Mouse (Mus musculus): Measurements from ENCODE around the gene Cacna2d4. TPM values are rescaled to one million over a fixed set of nuclear protein-coding genes. Genes with fewer than 3 reads are reported as not detected.

Cacna2d4 gene
- not detected in 2 replicates for polyA plus RNA-seq (2016; fragmentation: Nextera tagmentation; extraction: Ambion mirVana)

DNA sequence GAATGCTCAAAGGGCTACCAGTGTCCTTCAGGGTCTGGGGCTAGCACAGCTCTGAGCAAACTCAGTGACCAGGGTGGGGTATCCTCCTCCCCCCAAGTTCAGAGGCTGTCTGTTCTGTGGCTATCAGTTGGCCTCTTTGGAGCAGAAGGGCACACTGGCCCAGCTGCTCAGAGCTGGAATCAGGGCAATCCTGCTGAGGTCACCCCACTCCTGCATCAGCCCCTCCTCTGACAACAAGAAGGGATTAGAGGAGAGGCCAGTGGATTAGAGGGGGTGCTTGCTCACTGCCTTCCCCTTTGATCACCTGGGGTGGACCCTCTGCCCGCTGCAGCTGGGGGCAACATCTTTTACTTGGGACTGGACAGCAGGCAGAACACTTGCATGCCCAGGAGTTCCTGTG, at the start of gene Cacna2d4:
Cacna2d4 (plus strand) TSS at position 286 of the 400 bp plus-strand sequence.
- peak; percentile 58 for DNase-seq (ENCODE audit: low spot score)
- no peaks in the 10 kb centered on the region for H3K9me3 ChIP-seq
- H3K4me3 ChIP-seq: no peak within 1 kb of the TSS
- peaks cover 6% of the 10 kb centered on the region; the same call in 1 of the 2 replicates for H3K27me3 ChIP-seq (ENCODE audit: insufficient read depth, poor library complexity, severe bottlenecking)
- H3K36me3 ChIP-seq: no peaks in the 10 kb centered on the region
- WGBS: 35% methylated on average over 1 of the region's 1 CpGs
- peaks cover 17% of the 10 kb centered on the region; the same call in 1 of the 2 replicates for H3K4me1 ChIP-seq
- H3K27ac ChIP-seq: no peak within 1 kb of the TSS

DNA sequence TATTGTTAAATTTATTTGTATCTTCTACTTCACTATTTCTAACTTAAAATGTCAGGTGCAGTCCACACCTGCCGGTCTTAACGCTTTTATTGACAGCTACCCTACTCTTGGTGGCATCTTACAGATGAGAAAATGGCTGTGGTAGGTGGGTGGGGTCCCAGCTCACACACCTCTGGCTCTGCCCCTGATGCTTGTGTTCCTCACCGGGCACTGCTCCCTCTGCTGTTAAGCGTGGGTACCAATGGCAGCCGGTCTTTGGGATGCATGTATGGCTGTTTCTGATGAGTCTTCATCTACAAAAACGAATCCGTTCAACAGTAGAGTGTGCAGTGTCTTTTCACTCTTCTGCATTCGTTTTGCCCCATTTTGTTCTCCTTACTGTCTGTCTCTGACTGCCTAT, 49.7 kb upstream of the Cacna2d4 start:
- H3K27ac ChIP-seq: no peak overlapping the region
- H3K4me3 ChIP-seq: no peak overlapping the region
- no peak for DNase-seq (ENCODE audit: low spot score)
- no peaks in the 10 kb centered on the region for H3K27me3 ChIP-seq (ENCODE audit: insufficient read depth, poor library complexity, severe bottlenecking)
- H3K4me1 ChIP-seq: peaks cover 66% of the 10 kb centered on the region
- H3K9me3 ChIP-seq: no peaks in the 10 kb centered on the region
- 65% methylated on average over 8 of the region's 8 CpGs for WGBS
- peaks cover 29% of the 10 kb centered on the region for H3K36me3 ChIP-seq

DNA sequence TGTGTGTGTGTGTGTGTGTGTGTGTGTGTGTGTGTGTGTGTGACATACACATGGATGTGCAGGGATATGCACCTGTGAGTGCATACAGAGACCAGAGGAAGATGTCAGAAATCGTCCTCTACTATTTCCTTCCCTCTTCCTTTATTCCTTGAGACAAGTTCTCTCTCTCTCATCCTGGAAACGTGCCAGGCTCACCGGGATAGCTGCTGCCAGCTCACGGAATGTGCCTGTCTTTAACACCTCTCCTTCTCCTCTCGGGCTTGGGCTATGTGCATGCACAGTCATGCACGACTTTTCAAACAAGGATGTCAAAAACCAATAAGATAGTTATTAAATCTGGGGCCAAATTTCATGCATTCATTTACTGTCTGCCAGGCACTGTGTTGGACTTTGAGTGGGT, 48.7 kb upstream of the Cacna2d4 start:
- Histone ChIP-seq H3K9me3 (no peaks in the 10 kb centered on the region), H3K36me3 (peaks cover 39% of the 10 kb centered on the region), H3K4me3 (no peak overlapping the region), H3K27ac (no peak overlapping the region), H3K4me1 (peaks cover 63% of the 10 kb centered on the region), H3K27me3 (ENCODE audit: insufficient read depth, poor library complexity, severe bottlenecking) (no peaks in the 10 kb centered on the region)
- WGBS: 69% methylated on average over 6 of the region's 6 CpGs
- no peak for DNase-seq (ENCODE audit: low spot score)

DNA sequence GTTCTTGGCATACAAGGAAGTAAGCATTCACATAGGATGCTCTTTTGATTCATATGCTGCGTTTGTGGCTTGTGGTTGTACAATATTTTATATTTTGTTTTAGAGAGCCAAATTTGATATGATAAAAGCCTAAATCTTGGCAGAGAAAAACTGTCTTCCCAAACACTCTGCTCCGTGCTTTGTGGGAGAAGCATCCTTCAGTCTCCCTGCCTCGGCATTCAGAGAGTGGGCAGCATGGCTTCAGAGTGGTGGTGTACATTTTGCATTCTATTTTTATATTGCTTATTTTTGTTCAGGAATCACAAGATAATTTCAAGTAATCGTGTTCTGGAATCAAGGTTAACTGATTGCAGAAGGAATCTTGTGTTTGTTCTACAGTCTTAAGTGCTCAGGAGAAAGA, 44.8 kb upstream of the Cacna2d4 start:
- H3K27ac ChIP-seq: no peak overlapping the region

DNA sequence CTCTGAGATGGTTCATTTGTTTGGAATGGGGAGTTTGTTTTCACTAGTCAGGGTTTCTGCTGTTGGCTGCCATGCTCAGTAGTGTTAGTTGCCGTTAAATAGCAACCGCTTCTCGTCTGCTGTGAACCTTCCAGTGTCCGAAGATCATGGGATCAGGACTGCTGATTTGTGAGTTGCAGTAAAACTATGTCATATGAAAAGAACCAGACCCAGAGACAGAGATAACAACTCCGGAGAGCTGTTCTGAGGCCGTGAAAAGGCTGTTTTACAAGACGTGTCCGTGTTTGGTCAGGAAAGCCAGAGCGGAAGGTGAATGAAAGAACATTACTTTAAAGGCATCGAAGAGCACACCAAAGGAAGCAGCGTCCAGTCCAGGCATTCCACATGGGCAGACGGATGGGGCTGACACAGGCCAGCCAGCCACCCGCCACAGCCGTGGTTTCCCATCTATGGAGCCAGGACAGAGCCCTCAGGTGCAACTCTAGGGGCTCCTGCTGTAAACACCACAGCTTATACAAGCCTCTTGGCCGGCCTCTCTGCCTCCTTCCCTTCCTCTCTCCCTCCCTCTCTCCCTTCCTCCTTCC, 42.7 kb upstream of the Cacna2d4 start:
- Histone ChIP-seq H3K27me3 (ENCODE audit: insufficient read depth, poor library complexity, severe bottlenecking) (no peaks in the 10 kb centered on the region), H3K9me3 (no peaks in the 10 kb centered on the region), H3K4me1 (peaks cover 56% of the 10 kb centered on the region), H3K27ac (peak overlapping the region; percentile 88), H3K4me3 (peak overlapping the region; percentile 62), H3K36me3 (peaks cover 26% of the 10 kb centered on the region)
- no peak for DNase-seq (ENCODE audit: low spot score)
- WGBS: 20% methylated on average over 15 of the region's 15 CpGs

More for the DNA sequence above, 44.8 kb upstream of the Cacna2d4 start:
- DNase-seq (ENCODE audit: low spot score): no peak
- Histone ChIP-seq H3K27me3 (ENCODE audit: insufficient read depth, poor library complexity, severe bottlenecking) (no peaks in the 10 kb centered on the region), H3K9me3 (no peaks in the 10 kb centered on the region), H3K4me1 (peaks cover 51% of the 10 kb centered on the region), H3K4me3 (no peak overlapping the region), H3K36me3 (peaks cover 32% of the 10 kb centered on the region)
- WGBS: 85% methylated on average over 4 of the region's 4 CpGs

DNA sequence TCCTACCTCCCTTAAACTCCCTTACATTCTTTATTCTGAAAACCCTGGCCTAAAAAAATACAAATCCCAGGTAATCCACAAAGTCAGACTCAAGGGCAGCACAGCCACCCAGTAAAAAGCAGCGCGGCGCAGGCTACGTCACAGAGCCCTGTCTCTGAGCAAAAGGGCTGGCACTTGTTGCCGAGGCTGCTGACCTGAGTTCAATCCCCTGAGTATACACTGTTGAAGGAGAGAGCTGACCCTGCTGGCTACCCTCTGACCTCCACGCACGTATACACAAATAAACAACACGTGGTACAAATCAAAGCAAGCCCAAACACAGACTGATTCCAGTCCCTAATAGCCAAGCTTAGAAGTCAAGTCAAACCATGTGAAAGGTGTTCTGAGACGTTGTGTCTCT, 42.2 kb upstream of the Cacna2d4 start:
- peak overlapping the region; percentile 88 for H3K27ac ChIP-seq
- peak overlapping the region; percentile 62 for H3K4me3 ChIP-seq
- H3K9me3 ChIP-seq: no peaks in the 10 kb centered on the region
- 47% methylated on average over 9 of the region's 9 CpGs for WGBS
- peaks cover 25% of the 10 kb centered on the region for H3K36me3 ChIP-seq
- H3K4me1 ChIP-seq: peaks cover 59% of the 10 kb centered on the region
- no peaks in the 10 kb centered on the region for H3K27me3 ChIP-seq (ENCODE audit: insufficient read depth, poor library complexity, severe bottlenecking)
- no peak for DNase-seq (ENCODE audit: low spot score)

GRCm38 (mm10) chr6:119194601-119195000, 41.7 kb upstream of the Cacna2d4 start:
- no peak for DNase-seq (ENCODE audit: low spot score)
- no peaks in the 10 kb centered on the region for H3K27me3 ChIP-seq (ENCODE audit: insufficient read depth, poor library complexity, severe bottlenecking)
- peaks cover 21% of the 10 kb centered on the region for H3K36me3 ChIP-seq
- peak overlapping the region; percentile 88 for H3K27ac ChIP-seq
- peak overlapping the region; percentile 62 for H3K4me3 ChIP-seq
- H3K9me3 ChIP-seq: no peaks in the 10 kb centered on the region
- H3K4me1 ChIP-seq: peaks cover 59% of the 10 kb centered on the region
- 43% methylated on average over 7 of the region's 7 CpGs for WGBS

DNA sequence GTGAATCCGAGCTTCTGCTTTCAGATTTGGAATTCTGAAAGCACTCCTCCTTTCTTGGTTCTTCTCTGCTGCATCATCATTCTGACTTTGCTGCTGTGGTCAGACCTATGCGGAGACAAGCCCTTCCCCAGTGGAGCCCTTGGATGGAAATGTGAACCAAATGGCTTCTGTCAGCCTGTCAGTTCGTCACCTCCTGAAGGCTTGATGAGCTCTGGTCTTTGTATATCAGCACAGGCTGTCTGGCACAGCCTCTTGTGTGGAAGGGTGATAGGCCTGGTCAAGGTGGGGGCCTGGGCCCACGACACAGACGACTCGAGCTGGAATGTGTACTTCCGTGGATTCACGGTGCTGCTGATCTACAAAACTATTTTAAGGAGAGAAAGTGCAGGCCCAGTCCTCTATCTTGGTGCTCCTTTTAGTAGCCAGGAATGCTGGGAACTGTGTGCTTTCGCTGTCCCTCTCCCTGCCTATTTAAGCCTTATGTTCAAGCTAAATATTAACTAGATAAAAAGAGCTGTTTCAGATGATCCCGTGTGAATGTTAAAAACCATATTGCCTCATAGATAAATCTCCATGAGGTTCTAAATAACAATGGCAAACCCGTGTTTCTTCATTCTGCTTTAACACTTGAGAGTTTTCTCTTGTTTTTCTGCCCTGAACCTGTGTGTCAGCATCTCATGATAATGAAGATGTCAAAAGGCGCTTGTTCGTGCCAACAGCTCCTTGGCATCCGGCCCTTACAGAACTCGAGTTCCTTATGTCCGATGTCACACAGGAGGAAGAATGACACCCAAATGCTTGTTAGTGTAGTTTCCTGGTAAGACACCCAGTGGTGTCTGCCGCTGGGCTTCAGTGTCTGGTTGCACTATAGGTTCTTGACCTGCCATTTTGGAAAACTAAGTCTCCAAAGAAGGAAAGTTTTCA, 39.7 kb upstream of the Cacna2d4 start, which contains the start of gene Cacna1c:
Cacna1c (minus strand) TSS at position 37 of the 924 bp plus-strand sequence.
- Histone ChIP-seq H3K36me3 (peaks cover 11% of the 10 kb centered on the region), H3K27ac (peak within 1 kb of the TSS; percentile 88), H3K27me3 (ENCODE audit: insufficient read depth, poor library complexity, severe bottlenecking) (no peaks in the 10 kb centered on the region), H3K4me1 (peaks cover 63% of the 10 kb centered on the region), H3K4me3 (peak within 1 kb of the TSS; percentile 62), H3K9me3 (no peaks in the 10 kb centered on the region)
- peak; percentile 97 for DNase-seq (ENCODE audit: low spot score)
- 18% methylated on average over 17 of the region's 17 CpGs for WGBS

GRCm38 (mm10) chr6:119198534-119199273, 37.6 kb upstream of the Cacna2d4 start:
- H3K4me3 ChIP-seq: no peak overlapping the region
- H3K9me3 ChIP-seq: no peaks in the 10 kb centered on the region
- WGBS: 51% methylated on average over 15 of the region's 15 CpGs
- no peaks in the 10 kb centered on the region for H3K27me3 ChIP-seq (ENCODE audit: insufficient read depth, poor library complexity, severe bottlenecking)
- no peaks in the 10 kb centered on the region for H3K36me3 ChIP-seq
- no peak for DNase-seq (ENCODE audit: low spot score)
- H3K27ac ChIP-seq: peak overlapping the region; percentile 56
- H3K4me1 ChIP-seq: peaks cover 68% of the 10 kb centered on the region

DNA sequence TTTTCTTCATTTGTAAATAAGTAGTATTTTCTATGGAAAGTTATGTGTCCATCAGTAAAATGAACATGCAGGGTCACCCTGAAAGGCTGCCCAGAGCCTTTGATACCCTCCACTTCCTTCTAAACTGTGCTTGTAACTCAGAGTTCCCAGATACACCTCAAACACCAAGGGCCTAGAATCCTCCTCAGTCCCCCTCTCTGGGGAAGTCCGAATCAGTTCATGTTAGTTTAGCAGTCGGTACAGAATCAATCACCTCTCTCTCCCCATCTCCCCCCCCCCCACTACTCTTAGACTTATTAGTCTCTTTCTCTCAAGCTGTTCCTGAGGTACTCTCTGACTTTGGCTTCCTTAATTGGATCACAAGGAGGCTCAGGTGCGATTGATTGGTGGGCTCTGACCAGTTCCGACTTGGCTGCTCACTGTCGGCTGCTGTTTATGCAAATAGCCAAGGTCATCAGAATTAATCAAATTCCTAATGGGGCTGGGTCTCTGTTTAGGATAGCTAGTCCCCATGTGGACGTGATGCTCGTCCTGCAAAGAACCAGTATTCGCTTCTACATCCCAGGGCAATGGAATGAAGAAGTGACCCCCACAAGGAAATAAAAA, 36.9 kb upstream of the Cacna2d4 start:
- no peak for DNase-seq (ENCODE audit: low spot score)
- no peaks in the 10 kb centered on the region for H3K27me3 ChIP-seq (ENCODE audit: insufficient read depth, poor library complexity, severe bottlenecking)
- H3K4me1 ChIP-seq: peaks cover 69% of the 10 kb centered on the region
- no peaks in the 10 kb centered on the region for H3K36me3 ChIP-seq
- no peaks in the 10 kb centered on the region for H3K9me3 ChIP-seq
- peak overlapping the region; percentile 56 for H3K27ac ChIP-seq
- no peak overlapping the region for H3K4me3 ChIP-seq
- WGBS: 38% methylated on average over 8 of the region's 8 CpGs

GRCm38 (mm10) chr6:119200362-119200761, 36.0 kb upstream of the Cacna2d4 start:
- Histone ChIP-seq H3K36me3 (no peaks in the 10 kb centered on the region), H3K4me3 (no peak overlapping the region), H3K27me3 (ENCODE audit: insufficient read depth, poor library complexity, severe bottlenecking) (no peaks in the 10 kb centered on the region), H3K9me3 (no peaks in the 10 kb centered on the region), H3K27ac (peak overlapping the region; percentile 45), H3K4me1 (peaks cover 79% of the 10 kb centered on the region)
- 57% methylated on average over 5 of the region's 5 CpGs for WGBS
- no peak for DNase-seq (ENCODE audit: low spot score)

DNA sequence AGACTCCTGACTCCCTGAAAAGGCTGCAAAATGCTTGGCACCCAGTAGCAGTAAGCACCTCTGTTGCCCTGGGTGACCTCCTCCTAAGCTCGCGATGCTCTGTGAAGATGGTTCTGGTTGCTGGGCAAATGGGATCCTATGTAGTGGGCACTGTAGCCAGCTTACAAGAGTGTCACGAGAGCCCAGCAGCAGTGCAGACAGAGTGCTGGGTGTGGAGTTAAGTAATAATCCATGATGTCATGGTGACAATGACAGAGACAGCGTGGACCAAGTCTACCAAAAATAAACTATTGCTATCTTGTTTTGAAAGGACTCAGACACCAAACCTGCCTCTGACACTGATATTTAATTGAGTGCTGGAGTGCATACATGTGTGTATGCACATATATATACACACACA, 34.8 kb upstream of the Cacna2d4 start:
- Histone ChIP-seq H3K36me3 (no peaks in the 10 kb centered on the region), H3K27me3 (ENCODE audit: insufficient read depth, poor library complexity, severe bottlenecking) (no peaks in the 10 kb centered on the region), H3K4me3 (no peak overlapping the region), H3K9me3 (no peaks in the 10 kb centered on the region), H3K4me1 (peaks cover 77% of the 10 kb centered on the region), H3K27ac (peak overlapping the region; percentile 22; the same call in 1 of the 2 replicates)
- WGBS: 68% methylated on average over 4 of the region's 4 CpGs
- DNase-seq (ENCODE audit: low spot score): no peak
